ENCODE assay signal across 31 mouse cellular contexts in the genomic region with DNA sequence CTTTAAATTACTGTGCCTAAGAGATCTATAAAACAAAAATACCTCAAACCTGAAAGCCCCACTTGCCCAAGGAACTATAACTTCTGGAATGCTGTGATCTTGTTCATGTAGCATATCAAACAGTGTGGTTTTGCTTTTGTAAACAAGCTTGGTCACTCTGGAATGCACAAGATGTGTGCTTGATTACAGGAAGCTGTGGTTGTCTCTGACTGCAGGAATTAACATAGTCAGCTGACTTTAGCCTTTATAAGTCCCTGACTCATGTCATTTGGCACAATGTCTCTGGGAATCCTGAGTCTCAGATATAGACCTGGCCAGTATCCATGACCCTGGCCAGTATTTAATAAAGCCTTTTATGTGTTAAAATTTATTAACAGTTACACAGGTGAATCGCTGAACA. TPM values are rescaled to one million over a fixed set of nuclear protein-coding genes. Genes with fewer than 3 reads are reported as not detected.
DNase-seq lines count a peak whose midpoint lies in the region; ATAC-seq and TF ChIP-seq lines count a peak whose summit lies in the region.
"Had no signal": no experiment of that assay in that cellular context is flagged by ENCODE, and none has a peak within 500 bp of the region (broad histone marks: within the 10 kb centered on the region; RNA-seq: fewer than 3 reads in every experiment).

No protein-coding gene starts in this region.

- in situ Hi-C loops in Patski (cut with MboI; ENCODE audit: low pct_unique_long_range_greater_than_20kb) = loop anchor here (25.0 kb wide), 2 partner anchors 263 to 538 kb away; a partner anchor contains a TSS

- no peak for TF ChIP-seq CTCF in lung, adult 2 months (IDR thresholded peaks at IDR 0.05; ENCODE audit: insufficient read depth, low read length)
- no peak for TF ChIP-seq CTCF in Patski (IDR thresholded peaks at IDR 0.05)

- no peak overlapping the region for H3K4me3 ChIP-seq in lung, embryonic 15.5 days
- H3K4me3 ChIP-seq in lung, adult 2 months (replicated peaks; ENCODE audit: extremely low read depth, low read depth, low read length) = no peak overlapping the region
- H3K4me3 ChIP-seq in myocyte = no peak overlapping the region
- H3K4me3 ChIP-seq: erythroblast, embryonic 14.5 days; forebrain, embryonic 15.5 days; heart, embryonic 13.5 days; hindbrain, embryonic 13.5 days; neural tube, embryonic 13.5 days had no signal

- POLR2A ChIA-PET in Patski (lab: Charles Lee) = interaction anchor here (0.7 kb wide), 1 partner anchor 239 kb away, joined by 5 read pairs; a partner anchor contains a TSS

- H3K9ac ChIP-seq in lung, embryonic 15.5 days = no peak overlapping the region
- H3K9ac ChIP-seq: forebrain, embryonic 15.5 days; heart, embryonic 13.5 days; hindbrain, embryonic 13.5 days; liver, postnatal 0 days; neural tube, embryonic 13.5 days had no signal

- H3ac ChIP-seq in myocyte (ENCODE audit: control insufficient read depth, insufficient read length) = no peak overlapping the region

- H3K27ac ChIP-seq in lung, embryonic 15.5 days = no peak overlapping the region
- H3K27ac ChIP-seq: forebrain, embryonic 15.5 days; heart, embryonic 13.5 days; hindbrain, embryonic 13.5 days; neural tube, embryonic 13.5 days had no signal

- H3K27me3 ChIP-seq in lung, embryonic 15.5 days = no peaks in the 10 kb centered on the region
- H3K27me3 ChIP-seq in Patski = no peaks in the 10 kb centered on the region
- no peaks in the 10 kb centered on the region for H3K27me3 ChIP-seq in myocyte (ENCODE audit: control insufficient read depth, insufficient read depth, insufficient read length)
- H3K27me3 ChIP-seq: forebrain, embryonic 15.5 days; heart, embryonic 13.5 days; hindbrain, embryonic 13.5 days; neural tube, embryonic 13.5 days had no signal

- CTCF ChIA-PET in Patski (lab: Charles Lee) = no interaction called here

- no peaks in the 10 kb centered on the region for H3K79me2 ChIP-seq in myocyte (ENCODE audit: control insufficient read depth, insufficient read depth)

- H3K36me3 ChIP-seq in lung, embryonic 15.5 days = no peaks in the 10 kb centered on the region
- no peaks in the 10 kb centered on the region for H3K36me3 ChIP-seq in myocyte (ENCODE audit: control insufficient read depth, insufficient read depth)
- H3K36me3 ChIP-seq: forebrain, embryonic 15.5 days; heart, embryonic 13.5 days; hindbrain, embryonic 13.5 days; neural tube, embryonic 13.5 days had no signal

- WGBS in lung, embryonic 15.5 days = 73% methylated on average over 1 of the region's 1 CpGs
- WGBS in lung, adult 2 months = 79% methylated on average over 1 of the region's 1 CpGs

- TF ChIP-seq POLR2A in lung, adult 2 months (IDR thresholded peaks at IDR 0.05; ENCODE audit: borderline replicate concordance, extremely low read depth, low read depth, low read length) = no peak
- TF ChIP-seq POLR2A in myocyte (IDR thresholded peaks at IDR 0.05; ENCODE audit: insufficient read length, low read depth) = no peak

- H3K9me3 ChIP-seq in lung, embryonic 15.5 days = no peaks in the 10 kb centered on the region
- H3K9me3 ChIP-seq: forebrain, embryonic 15.5 days; heart, embryonic 13.5 days; hindbrain, embryonic 13.5 days; neural tube, embryonic 13.5 days had no signal

- peak; percentile 2 for DNase-seq in kidney, adult 9 months
- DNase-seq in kidney, adult 18-20 months = no peak
- no peak for DNase-seq in lung, adult 2 months
- DNase-seq in Patski (ENCODE audit: low read depth, low spot score) = peak; percentile 94
- DNase-seq in yolk sac, embryonic 10.5 days (ENCODE audit: low spot score) = no peak
- DNase-seq: cerebellum, adult 9-10 months; gastrocnemius, postnatal 14 days; heart, adult 18-20 months; layer of hippocampus, postnatal 36 days; liver; liver, postnatal 0 days; thymus, postnatal 14 days had no signal

- H3K4me2 ChIP-seq in lung, embryonic 15.5 days = no peak overlapping the region
- H3K4me2 ChIP-seq in myocyte (ENCODE audit: low read depth) = peak overlapping the region; percentile 13
- H3K4me2 ChIP-seq: forebrain, embryonic 15.5 days; heart, embryonic 13.5 days; hindbrain, embryonic 13.5 days; neural tube, embryonic 13.5 days had no signal

- no peaks in the 10 kb centered on the region for H3K4me1 ChIP-seq in lung, embryonic 15.5 days
- H3K4me1 ChIP-seq in lung, adult 2 months (ENCODE audit: control insufficient read depth, insufficient read depth, low read length) = no peaks in the 10 kb centered on the region; the same call in 1 of the 2 replicates
- H3K4me1 ChIP-seq: forebrain, embryonic 15.5 days; heart, embryonic 13.5 days; hindbrain, embryonic 13.5 days; neural tube, embryonic 13.5 days had no signal

- peak; percentile 42; the same call in 1 of the 2 replicates for ATAC-seq in lung, embryonic 15.5 days (ENCODE audit: borderline replicate concordance, extremely low read depth, low FRiP score, low TSS enrichment)
- ATAC-seq in Patski = peak; percentile 99
- ATAC-seq in monocyte, adult 5-6 weeks (replicated peaks; ENCODE audit: insufficient number of reproducible peaks, low FRiP score, low TSS enrichment, poor library complexity, severe bottlenecking) = no peak
- ATAC-seq: CD4-positive, CD25-positive, alpha-beta regulatory T cell, adult 4 months; forebrain, embryonic 15.5 days; inflammation-experienced regulatory T-cells, adult 6 months; liver, postnatal 0 days had no signal

TF ChIP-seq in myocyte, 11 proteins besides CTCF, POLR2A, EP300 and RAD21:
- TF ChIP-seq MYOD1 (IDR thresholded peaks at IDR 0.05; ENCODE audit: control insufficient read depth in 1 of 3, insufficient read length in 2 of 3, low read depth in 2 of 3) = no peak
- peak; percentile 71 for TF ChIP-seq USF1 (IDR thresholded peaks at IDR 0.05; ENCODE audit: low read depth)
- TF ChIP-seq MYOG (IDR thresholded peaks at IDR 0.05; ENCODE audit: control insufficient read depth in 1 of 3, insufficient read depth in 1 of 3, insufficient read length in 2 of 3, low read depth in 2 of 3) = no peak
- TF ChIP-seq CEBPB (IDR thresholded peaks at IDR 0.05; ENCODE audit: insufficient read depth, poor library complexity, severe bottlenecking) = 0 out of 2 replicates have a peak, but pooled peaks have one; percentile 2

RNA-seq across cellular contexts. Expression of a gene that starts 43.1 kb away (rescaled TPM):
- polyA plus RNA-seq in lung, embryonic 15.5 days (2015; fragmentation: Nextera tagmentation; extraction: Ambion mirVana) = not detected in 2 replicates
- polyA plus RNA-seq in lung, adult 2 months (2012; rRNA removed) = not detected in 2 replicates
- polyA plus RNA-seq in Patski (2021) (not detected), myocyte (2012; fragmentation: generic; extraction: Trizol) (not detected)
- total RNA-seq in monocyte, adult 5-6 weeks (2017) = not detected in 3 replicates
- total RNA-seq: common myeloid progenitor, adult 5-6 weeks; ES-E14; gastrocnemius, postnatal 14 days; heart, adult 18-20 months; heart, postnatal 25 days; layer of hippocampus, adult 18-20 months; layer of hippocampus, postnatal 36 days; left cerebral cortex, postnatal 14 days; megakaryocyte-erythroid progenitor cell, adult 5-6 weeks had no signal
- polyA plus RNA-seq: CD4-positive, CD25-positive, alpha-beta regulatory T cell, adult 4 months; embryonic facial prominence, embryonic 11.5 days; erythroblast, embryonic 14.5 days; forebrain, embryonic 15.5 days; heart, embryonic 13.5 days; hindbrain, embryonic 13.5 days; inflammation-experienced regulatory T-cells, adult 6 months; liver, postnatal 0 days; neural tube, embryonic 13.5 days; small intestine, adult 2 months; testis, adult 2 months had no signal

Comparison
In these comparisons a context has a peak if more than half of its experiments do, and no peak if none do; other contexts are left out.
1. DNase-seq: peak in kidney, adult 9 months (single experiment) and Patski (single experiment); none in kidney, adult 18-20 months (single experiment), lung, adult 2 months (single experiment) and yolk sac, embryonic 10.5 days (single experiment).